Mouse (Mus musculus): ENCODE results near the gene Sox5. TPM values are rescaled to one million over a fixed set of nuclear protein-coding genes. Genes with fewer than 3 reads are reported as not detected.
"Not testable (repeated sequence)": the region's sequence is repeated elsewhere in the genome, so short reads cannot be mapped to it uniquely, and the experiment has no call there.

The Sox5 gene
- polyA plus RNA-seq, 1 experiment = 1.5 TPM

DNA sequence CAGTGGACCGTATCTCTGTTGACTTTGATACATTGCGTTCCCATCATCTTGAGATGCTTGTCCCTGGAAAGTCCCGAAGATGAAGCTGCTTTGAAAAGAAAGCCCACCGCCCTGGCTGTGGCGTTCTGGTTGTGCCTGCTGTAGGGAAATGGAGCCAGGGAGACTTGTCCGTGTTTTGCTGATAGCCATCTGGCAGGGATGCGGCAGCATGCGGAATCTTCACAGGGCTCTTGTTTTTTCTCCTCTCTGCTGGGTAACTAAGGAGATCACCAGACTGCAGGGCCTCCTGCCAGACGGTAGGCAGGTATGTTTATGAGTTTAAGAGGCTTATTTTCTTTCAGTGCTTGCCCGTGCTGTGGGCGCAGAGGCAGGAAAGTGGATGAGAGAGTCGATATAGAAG lies 499.0 kb downstream of the Sox5 start:
- no peak for DNase-seq (ENCODE audit: low read depth)

DNA sequence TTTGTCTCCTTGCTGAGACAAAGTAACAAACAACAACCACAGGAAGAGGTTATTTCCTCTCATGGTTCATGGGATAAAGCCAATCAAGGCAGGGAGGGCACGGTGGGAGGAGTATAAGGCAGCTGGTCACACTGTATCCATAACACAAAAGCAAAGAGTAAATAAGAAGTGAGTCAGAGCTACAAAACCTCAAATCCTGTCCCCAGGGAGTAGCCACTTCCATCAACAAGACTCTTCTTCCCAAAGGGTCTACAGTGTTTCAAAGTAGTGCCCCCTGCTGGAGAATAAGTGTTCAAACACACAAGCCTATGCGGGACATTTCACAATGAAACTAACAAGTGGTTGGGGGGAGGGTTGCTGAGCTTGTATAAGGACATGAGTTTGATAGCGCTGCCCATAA lies 500.1 kb downstream of the Sox5 start:
- DNase-seq (ENCODE audit: low read depth) = no peak

- DNase-seq (ENCODE audit: low read depth) = no peak
Measured at GRCm38 (mm10) chr6:144278505-144279053, 503.2 kb downstream of the Sox5 start.

GRCm38 (mm10) chr6:144273425-144273824 lies 508.4 kb downstream of the Sox5 start:
- DNase-seq (ENCODE audit: low read depth) = not testable (repeated sequence)

- DNase-seq (ENCODE audit: low read depth) = no peak
Measured at GRCm38 (mm10) chr6:144271326-144271725, 510.5 kb downstream of the Sox5 start.

GRCm38 (mm10) chr6:144270306-144270705 lies 511.5 kb downstream of the Sox5 start:
- no peak for DNase-seq (ENCODE audit: low read depth)

GRCm38 (mm10) chr6:144269666-144270065 lies 512.1 kb downstream of the Sox5 start:
- no peak for DNase-seq (ENCODE audit: low read depth)

- no peak for DNase-seq (ENCODE audit: low read depth)
Measured at GRCm38 (mm10) chr6:144265752-144266151, 516.0 kb downstream of the Sox5 start.

- no peak for DNase-seq (ENCODE audit: low read depth)
Measured at GRCm38 (mm10) chr6:144265004-144265403, 516.8 kb downstream of the Sox5 start.

- DNase-seq (ENCODE audit: low read depth) = no peak
Measured at GRCm38 (mm10) chr6:144264320-144264915, 517.4 kb downstream of the Sox5 start.

DNA sequence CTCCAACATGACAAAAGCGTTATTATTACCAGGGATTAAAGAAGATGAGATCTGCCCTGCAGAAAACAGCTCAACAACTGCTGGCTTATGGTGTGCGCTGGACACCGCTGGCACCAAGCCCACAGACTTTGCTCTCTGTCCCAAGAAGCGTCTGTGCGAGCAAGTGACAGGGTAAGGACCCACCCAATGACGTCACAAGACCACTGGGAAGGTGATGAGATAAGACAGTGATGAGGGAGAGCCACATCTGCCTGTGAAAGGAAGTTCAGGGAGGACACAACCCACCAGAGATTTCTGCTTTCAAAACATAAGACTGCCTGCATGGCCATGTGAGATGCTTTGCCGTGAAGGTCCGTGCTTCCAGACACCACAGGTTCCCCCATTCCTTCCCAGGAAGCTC lies 525.3 kb downstream of the Sox5 start:
- no peak for DNase-seq (ENCODE audit: low read depth)

- no peak for DNase-seq (ENCODE audit: low read depth)
Measured at GRCm38 (mm10) chr6:144252191-144252718, 529.5 kb downstream of the Sox5 start.

DNA sequence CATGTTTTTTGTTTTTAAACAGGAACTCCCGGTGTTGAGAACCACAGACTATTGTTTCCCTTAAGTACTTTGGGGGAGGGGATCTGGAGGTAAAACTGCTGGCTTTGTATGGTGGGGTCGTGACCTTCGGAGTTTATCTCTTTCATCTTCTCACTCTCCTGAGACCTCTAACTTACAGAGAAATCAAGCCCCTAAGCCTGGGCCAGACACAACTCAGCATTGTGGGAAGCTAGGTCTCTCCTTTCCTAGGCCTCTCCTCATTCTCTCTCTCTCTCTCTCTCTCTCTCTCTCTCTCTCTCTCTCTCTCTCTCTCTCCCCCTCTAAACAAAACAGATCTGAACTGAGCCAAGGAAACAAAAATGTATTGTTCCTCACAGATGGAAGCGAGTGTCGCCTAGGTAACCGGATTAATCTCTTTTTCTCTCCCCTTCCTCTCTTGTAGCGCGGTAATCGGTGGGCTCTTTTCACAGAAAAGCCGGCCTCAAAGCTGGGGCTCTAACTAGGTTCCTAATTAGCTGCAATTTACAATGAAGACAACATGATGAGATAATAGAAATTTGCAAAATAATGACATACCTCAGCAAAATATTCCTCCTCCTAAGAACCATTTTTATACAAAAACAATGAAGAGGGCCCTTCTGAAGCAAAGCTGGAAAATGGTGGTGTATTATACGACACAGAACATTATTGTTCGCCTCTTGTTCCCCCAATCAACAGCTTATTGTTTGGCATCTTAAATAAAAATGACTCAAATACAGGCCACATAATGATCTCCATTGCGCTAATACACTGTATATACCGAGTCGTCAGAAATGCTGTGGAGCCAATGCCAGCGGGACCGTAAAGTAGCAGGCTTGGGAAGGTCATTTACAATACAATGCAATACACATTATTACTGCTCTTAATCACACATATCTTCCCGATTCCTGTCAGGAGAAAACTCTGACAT lies 530.3 kb downstream of the Sox5 start:
- no peak for DNase-seq (ENCODE audit: low read depth)

- no peak for DNase-seq (ENCODE audit: low read depth)
Measured at GRCm38 (mm10) chr6:144250625-144251181, 531.1 kb downstream of the Sox5 start.

- no peak for DNase-seq (ENCODE audit: low read depth)
Measured at GRCm38 (mm10) chr6:144236581-144236980, 545.2 kb downstream of the Sox5 start.

GRCm38 (mm10) chr6:144203970-144204369 lies 577.8 kb downstream of the Sox5 start:
- DNase-seq (ENCODE audit: low read depth) = no peak

DNA sequence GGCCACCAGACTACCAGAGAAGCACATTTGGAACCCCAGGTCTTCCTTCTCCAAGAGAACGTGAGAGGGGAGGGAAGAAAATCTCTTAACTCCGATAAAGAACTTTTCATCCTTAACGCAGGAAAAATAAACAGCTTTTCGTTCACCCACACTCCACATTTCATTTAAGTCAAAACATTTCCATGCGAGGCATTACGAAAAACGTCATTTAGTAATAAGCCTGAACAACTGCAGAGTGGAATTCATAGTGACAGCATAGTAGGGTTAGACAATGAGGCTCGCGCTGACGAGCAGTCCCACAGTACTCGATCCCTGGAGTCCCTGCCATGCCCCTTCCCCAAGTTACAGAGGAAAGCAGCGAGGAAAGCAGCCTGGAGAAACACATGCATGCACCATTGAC lies 578.8 kb downstream of the Sox5 start:
- DNase-seq (ENCODE audit: low read depth) = no peak

- no peak for DNase-seq (ENCODE audit: low read depth)
Measured at GRCm38 (mm10) chr6:144201402-144202040, 580.3 kb downstream of the Sox5 start.

DNA sequence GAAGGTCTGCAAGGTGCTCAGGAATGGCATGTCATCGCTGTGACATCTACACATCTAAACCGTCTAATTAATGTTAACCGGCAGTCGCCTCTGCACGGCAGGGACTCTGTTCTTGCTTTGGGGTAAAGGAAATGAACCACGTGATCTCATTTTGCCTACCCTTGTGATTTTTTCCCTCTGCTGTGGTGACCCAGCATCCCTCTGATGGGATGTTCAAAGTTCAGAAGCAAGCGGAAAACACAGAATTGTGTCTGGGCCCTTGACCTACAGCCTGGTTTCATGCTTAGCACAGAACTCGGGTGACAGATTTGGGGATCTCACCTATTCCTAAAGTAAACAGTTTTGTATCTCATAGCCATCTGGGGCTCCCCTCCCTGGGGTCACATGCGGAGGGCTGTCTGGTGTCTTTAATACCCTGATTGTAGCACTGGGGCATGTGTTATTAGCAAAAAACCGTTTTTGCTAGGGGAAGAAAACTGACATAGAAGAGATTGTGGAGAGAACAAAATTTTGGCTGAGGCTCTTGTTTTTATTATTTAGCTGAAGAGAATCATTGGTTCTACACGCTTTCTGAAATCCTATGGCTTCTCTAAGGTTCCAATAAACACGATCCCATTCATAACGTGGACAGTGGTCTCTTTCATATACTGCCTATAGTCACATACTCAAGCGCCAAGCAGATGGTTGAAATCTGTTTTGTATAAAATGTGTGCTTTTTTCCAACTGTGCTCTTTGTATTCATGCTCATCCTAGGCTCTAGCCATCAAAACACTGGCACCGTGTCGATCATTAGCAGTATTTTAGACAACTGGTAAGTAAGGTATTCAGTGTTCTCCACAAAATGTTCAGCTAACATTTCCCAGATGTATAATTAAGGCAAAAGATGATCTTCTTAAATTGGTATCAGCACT lies 584.3 kb downstream of the Sox5 start:
- DNase-seq (ENCODE audit: low read depth) = no peak

GRCm38 (mm10) chr6:144195934-144196333 lies 585.8 kb downstream of the Sox5 start:
- no peak for DNase-seq (ENCODE audit: low read depth)

DNA sequence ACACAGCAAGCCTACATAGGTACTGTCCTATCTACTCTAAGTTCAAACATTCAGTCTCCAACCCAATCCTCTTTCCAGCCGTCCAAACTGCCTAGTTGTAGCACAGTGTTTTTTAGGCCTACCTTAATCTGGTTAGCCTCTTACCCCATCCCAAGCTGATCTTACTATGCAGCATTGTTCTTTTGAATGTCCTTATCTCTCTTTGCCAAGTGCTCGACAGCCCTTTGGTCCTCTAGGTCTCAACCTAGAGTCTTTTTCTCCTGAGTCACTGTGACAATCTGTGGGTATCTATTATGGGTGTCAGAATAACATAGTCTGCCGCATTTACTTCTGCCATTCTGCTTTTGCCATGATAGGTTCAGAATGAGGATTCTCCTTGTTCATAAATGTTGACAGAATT lies 598.7 kb downstream of the Sox5 start:
- DNase-seq (ENCODE audit: low read depth) = no peak

Data from gonadal fat pad, adult 2 months (tissue).